Mouse (Mus musculus): ENCODE results near the gene Samd7.

Gene Samd7

DNA sequence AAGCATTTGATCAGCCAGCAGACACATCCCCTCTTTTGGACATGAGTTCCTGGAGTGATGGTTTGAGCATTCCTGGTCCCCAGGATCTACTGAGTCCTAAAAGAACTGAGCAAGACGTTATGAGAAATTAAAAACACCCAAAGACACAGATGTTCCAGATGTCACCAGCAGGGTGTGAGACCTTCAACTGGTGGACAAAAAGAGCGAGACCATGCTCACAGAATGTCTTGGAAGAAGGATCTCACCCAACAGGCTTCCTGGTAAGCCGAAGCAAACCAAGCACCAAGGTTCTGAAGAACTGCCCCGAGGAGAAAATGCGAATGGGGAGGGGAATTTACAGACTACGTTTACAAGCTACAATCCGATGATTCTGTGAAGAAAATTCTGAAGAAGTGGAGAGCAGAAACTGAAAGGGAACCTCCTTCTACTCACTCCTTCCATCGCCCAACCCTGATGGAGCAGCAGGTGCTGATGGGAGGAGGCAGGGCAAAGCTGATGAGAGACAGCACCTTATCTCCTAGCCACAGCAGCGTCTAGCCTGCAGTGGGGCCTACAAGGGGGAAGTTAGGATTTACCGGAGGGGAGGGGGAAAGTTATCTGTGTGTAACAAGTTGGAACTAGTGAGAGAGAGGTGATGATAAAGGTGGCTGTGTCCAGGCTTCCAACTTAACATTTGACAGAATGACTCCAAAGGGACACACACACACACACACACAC is 19.4 kb downstream of the Samd7 start:
- DNase-seq: no peak

DNA sequence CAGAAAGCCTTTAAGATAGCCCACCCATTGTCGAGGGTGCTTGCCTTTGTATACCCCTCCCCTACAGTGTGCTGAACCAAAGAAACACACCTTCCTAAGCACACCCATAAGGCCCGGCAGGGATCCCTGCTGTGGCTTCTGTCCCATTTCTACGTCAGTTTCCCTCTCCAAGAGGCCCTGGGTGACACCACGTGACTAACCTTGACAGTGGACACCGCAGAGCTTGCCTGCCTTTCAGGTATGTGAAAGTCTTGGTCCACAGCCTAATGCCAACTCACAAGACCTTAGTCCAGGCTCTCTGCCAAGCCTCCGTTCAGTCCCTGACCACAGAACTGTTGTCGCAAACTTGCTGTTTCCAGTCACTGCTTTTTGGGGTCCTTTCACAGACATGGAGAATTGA is 20.1 kb downstream of the Samd7 start:
- no peak for DNase-seq

DNA sequence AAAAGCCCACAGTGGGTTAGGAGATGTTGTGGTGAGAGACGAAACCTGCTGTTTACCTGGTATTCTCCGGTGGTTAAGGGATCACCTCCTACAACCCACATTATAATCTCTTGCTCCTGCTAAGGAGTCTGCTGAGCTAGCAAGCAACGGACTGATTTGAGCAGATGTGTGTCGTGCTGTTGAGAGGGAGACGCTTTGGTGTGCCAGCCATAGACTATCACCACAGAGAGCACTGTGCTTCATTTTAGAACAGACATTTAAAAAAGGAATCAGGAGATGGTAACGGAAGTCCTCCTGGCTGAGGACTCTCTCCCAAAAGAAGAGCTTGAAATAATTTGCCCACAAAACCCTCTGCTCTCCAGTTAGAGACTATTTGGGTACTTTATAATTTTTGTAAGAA is 21.2 kb downstream of the Samd7 start:
- no peak for DNase-seq

DNA sequence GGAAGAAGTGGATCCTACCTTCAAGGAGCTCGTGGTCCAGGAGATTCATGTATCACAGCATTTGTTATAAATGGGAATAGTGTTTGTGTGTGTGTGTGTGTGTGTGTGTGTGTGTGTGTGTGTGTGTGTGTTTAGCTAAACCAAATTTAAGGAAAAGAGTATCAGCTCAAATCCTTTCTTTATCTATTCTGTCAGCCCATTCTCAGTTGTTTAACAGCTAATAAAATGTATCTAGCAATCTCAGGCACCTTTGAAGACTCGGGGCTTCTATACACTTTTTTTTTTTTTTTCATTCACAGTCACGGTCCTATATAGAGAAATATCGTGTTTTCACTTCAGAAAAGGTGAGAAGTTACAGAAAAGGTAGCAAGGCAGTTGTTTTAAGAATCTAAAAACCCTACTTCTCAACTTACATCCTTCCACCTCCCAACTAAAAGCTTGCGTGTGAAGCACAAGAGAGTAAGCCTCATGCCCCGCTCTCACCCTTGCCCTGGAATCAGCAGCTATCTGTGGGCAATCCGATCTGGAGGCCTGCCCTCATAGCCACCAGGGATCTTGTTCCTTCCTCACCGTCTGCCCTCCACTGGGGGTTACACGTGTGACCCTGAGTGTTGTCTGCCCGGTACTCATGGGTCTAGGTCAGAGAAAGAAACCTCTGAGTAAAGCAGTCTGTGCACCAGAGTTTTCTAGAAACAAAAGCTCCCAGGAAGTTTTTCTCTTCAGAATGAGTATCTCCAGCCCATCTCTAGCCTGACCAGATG is 23.8 kb downstream of the Samd7 start:
- DNase-seq: no peak

DNA sequence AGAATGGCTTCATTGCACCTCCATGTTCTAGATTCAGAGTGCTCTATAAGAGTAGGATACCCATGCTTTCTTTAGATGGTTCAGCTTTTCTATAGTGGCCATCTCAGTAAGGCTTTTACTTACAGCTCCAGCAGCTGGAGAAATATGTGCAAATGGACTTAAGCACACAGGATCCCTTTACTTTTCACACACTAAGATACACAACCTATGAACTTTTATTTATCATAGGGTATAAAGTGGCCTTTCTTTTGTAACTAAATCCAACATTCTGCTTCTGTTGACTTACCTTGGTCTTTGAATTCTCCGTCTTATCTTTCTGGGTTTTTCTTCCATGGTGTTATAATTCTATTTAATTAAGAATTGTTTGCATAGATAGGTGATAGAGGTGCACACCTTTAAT is 25.5 kb downstream of the Samd7 start:
- DNase-seq: no peak

DNA sequence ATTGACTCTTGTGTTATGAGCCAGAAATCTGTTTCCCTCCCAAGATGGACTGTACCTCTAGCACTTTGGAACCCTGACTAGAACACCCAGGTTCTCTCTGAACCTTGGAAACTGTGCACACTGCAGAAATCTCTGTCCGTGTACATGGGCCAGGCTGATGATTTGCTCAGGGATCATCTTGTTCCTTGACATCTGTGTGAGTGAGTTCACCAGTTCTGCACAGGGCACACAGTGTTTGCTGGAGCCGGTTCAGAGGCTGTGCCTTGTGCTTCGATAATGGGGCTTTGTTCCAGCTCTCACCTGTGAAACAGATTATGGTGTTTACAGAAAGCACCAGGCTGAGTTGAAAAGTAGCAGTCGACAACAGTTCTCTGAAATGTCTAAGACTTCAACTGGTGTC is 26.5 kb downstream of the Samd7 start:
- DNase-seq: no peak

DNA sequence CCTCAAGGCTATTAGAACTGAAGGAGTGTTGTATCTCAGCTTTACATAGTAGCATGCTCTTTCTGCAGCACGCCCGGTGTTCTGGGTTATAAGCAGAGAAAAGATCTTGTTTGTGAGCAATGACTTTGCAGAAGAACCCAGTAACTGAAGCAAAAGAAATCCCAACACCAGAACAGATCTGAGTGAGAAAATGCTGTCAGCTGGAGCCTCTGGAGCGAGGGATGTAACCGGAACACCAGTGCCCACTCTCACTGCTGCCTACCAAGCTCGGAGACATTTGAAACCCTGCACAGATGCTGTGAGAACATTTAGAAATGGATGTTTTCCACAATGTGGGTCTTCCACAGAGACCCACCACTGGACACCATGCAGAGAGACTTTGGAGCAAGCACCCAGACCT is 28.6 kb downstream of the Samd7 start:
- no peak for DNase-seq

DNA sequence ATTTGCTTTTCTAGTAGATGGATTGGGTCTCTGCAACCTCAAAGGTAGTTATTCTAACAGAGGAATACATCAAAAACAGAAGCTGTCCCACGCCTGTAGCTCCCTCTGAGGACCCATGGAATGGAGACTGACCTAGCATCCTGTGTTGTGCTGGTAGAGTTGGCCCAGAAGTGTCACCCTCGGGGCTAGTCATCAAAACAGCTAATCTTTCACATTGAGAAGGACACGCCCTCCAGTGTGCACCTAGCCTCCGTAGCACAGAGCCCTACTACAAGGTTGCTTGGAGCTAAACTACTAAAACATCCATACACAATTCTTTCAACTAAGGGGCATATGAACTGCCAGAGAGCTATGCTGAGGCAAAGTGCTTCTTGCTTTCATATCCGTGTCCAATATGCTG is 31.9 kb downstream of the Samd7 start:
- no peak for DNase-seq

DNA sequence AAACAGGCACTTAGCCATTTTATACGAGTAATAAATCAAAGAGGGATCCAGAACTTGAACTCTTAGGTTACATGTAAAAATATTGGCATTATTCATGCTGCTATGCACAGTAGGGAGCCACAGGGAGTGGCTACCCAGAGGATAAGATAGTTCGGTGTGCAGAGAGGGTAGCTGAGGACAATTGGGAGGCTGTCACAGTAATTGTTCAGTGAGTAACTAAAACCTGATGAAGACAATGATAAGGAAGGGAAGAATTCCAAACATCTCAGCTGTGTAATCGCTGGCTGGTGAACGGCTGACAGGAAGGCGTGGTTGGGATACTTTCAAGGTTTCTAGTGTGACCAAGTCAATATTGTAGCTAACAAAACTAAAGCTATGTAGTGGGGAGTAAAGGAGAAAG is 42.4 kb downstream of the Samd7 start:
- no peak for DNase-seq

DNA sequence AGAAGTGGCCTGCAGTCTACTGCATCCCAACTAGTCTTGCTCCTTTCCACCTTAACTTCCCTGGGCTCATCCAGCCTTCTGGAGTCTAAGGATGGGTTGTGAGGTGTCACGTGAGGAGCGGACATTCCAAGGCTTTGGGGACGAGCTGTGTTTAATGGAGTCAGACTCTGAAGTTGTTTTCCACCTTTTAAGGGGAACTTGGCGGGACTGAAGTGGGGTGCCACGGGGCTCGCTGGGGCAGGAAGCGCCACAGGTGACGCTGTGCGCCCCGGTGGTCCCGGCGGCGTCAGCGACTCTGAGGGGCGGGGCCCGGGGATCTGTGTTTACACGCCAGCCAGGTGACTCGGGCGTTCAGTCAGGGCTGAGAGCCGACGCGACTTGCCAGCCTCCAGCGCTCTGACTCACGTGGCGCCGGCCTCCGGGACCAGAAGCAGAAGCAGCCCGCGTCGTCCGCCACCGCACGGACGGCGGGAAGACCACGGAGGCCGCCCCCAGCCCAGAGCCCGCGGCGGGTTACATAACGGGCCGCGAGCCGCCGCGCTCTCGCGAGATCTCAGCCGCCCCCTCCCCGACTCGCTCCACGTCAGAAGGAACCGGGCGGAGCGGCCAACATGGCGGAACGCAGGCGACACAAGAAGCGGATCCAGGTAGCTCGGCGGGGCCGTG is 46.8 kb downstream of the Samd7 start, which contains the start of gene Sec62:
Gene Sec62 (plus strand): TSS at position 139 of the 666 bp plus-strand sequence.
- peak; percentile 93 for DNase-seq

DNA sequence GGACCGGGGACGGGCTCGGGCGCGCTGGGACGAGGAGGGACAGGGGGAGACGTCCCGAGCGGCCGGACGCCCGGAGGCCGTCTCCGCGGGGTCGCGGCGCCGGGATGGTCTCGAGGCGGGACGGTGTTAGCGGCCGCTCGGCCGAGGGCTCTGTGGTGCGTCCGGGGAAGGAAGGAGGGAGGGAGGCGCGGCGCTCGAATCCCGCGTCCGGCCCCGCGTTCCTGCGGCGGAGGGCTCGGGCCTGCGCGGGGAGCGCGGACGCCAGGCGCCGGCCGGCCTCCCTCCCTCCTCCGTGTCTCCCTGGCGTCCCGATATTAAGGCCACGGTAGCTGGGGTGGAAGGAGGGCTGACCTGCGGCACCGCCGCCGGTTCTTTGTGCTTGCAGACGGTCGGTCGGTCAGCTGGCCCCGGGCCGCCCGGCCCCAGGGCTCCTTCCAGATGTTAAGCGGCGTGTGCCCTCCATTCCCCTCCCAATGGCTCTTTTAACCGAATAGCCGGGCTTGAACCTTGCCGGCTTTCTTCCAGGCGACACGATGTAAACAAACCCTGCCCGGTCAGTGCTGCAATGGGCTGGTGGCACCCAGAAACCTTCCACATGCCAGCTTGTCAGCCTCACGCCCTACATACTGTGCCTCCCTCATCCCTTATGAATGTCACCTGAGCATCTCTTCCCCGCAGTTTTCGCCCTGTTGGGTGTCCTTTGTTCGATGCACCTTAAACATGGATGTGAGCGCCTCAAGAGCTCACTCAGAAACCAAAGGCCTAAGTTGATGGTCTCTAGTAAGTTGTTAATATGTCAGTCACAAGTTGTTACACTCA is 47.5 kb downstream of the Samd7 start:
- peak; percentile 67 for DNase-seq

DNA sequence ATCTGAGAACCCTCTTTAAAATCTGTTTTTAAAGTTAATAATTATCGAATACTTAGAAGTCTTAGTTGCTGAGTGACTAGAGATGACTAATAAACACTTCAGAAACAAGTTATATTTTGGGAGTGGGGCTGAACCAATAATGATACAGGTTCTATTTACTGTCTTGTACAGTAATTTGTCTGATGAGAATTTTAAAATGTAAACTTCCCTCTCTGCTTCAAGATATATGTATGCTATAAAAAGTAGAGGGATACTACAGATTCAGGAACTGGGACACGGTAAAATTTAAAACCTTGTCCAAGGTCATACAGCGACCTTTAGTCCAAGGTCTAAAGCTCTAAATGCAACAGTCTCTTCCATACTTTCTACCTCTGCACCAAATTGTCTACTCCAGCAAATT is 56.1 kb downstream of the Samd7 start:
- no peak for DNase-seq

DNA sequence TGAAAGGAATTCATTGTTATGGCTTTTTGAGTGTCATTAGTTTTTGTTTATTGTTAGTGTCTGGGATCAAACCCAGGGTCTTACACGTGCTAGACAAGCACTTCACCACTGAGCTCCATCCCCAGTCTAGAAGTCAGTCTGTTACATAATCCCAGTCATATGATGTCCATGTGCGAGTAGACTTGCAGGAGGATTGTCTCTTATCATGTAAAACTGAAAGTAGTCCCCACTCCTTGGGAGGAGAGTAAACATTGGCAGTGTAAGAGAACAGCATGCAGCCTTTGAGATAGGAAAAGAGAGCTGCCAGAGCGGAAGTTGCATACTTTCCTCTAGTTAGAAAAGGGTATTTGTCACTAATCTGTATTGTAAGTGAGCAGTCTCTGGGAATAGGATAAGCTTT is 66.8 kb downstream of the Samd7 start:
- no peak for DNase-seq

Measured in cerebellum, adult 9-11 months (tissue).